Mouse (Mus musculus) limb, embryonic 11.5 days (tissue): Measurements from ENCODE around the gene H2-Aa. TPM values are rescaled to one million over a fixed set of nuclear protein-coding genes. Genes with fewer than 3 reads are reported as not detected.
A peak's percentile ranks its signal among the peaks of the same experiment; 100 is the strongest.

Experiments
- ATAC-seq: fragments of 200-750 bp; cut with Nextera tagmentation; 2 replicates; pipeline ENCODE4 v1.8.0; 2017; ENCODE audit warnings: low read depth; ENCODE audit not compliant: insufficient number of reproducible peaks, low FRiP score, low TSS enrichment
- DNase-seq: peaks from one replicate; pipeline ENCODE4 v3.0.0-alpha.2; 2015; ENCODE audit warnings: low spot score
- H3K27ac ChIP-seq: fragments of 300-500 bp; sonication (generic); replicated peaks from 2 replicates; pipeline ENCODE4 v1.5.1; 2014; ENCODE audit warnings: low read depth, mild to moderate bottlenecking, low read length
- H3K27me3 ChIP-seq: fragments of 300-500 bp; sonication (generic); 2 replicates; pipeline ENCODE4 v1.6.1; 2014; ENCODE audit warnings: mild to moderate bottlenecking, low read length, mixed read lengths; ENCODE audit not compliant: control insufficient read depth, insufficient read depth
- H3K36me3 ChIP-seq: fragments of 300-500 bp; sonication (generic); 2 replicates; pipeline ENCODE4 v1.6.1; 2014; ENCODE audit warnings: mild to moderate bottlenecking, low read length, moderate library complexity, mixed read lengths; ENCODE audit not compliant: control insufficient read depth, insufficient read depth
- H3K4me1 ChIP-seq: fragments of 300-500 bp; sonication (generic); 2 replicates; pipeline ENCODE4 v1.6.1; 2014; ENCODE audit warnings: low read length, mixed read lengths; ENCODE audit not compliant: control insufficient read depth, insufficient read depth
- H3K4me2 ChIP-seq: fragments of 300-500 bp; sonication (generic); 2 replicates; pipeline ENCODE4 v1.6.1; 2014; ENCODE audit warnings: low read depth, mild to moderate bottlenecking, moderate library complexity; ENCODE audit not compliant: severe bottlenecking
- H3K4me3 ChIP-seq: fragments of 300-500 bp; sonication (generic); 2 replicates; pipeline ENCODE4 v1.5.1; 2014; ENCODE audit warnings: low read depth, low read length
- H3K9ac ChIP-seq: fragments of 300-500 bp; sonication (generic); 2 replicates; pipeline ENCODE4 v1.6.1; 2014; ENCODE audit warnings: mild to moderate bottlenecking, low read length
- H3K9me3 ChIP-seq: fragments of 300-500 bp; sonication (generic); 2 replicates; pipeline ENCODE4 v1.6.1; 2016; ENCODE audit warnings: low read length; ENCODE audit not compliant: control insufficient read depth
- WGBS: fragments of 180-500 bp; shearing (Covaris S2); extraction: QIAGEN DNeasy Blood & Tissue Kit; methylation state at CpG from one replicate; pipeline ENCODE4 v1.1.7; 2014; 5-methylcytosine and 5-hydroxymethylcytosine counted together
- polyA plus RNA-seq: library from polyadenylated mRNA; unstranded; fragments of >200 nt; fragmentation: Nextera tagmentation; extraction: Ambion mirVana; gene quantifications from 2 replicates; pipeline ENCODE4 v1.2.1, GENCODE M21; 2014

Gene H2-Aa
- polyA plus RNA-seq, 1 experiment from 2014 or later, result not detected

DNA sequence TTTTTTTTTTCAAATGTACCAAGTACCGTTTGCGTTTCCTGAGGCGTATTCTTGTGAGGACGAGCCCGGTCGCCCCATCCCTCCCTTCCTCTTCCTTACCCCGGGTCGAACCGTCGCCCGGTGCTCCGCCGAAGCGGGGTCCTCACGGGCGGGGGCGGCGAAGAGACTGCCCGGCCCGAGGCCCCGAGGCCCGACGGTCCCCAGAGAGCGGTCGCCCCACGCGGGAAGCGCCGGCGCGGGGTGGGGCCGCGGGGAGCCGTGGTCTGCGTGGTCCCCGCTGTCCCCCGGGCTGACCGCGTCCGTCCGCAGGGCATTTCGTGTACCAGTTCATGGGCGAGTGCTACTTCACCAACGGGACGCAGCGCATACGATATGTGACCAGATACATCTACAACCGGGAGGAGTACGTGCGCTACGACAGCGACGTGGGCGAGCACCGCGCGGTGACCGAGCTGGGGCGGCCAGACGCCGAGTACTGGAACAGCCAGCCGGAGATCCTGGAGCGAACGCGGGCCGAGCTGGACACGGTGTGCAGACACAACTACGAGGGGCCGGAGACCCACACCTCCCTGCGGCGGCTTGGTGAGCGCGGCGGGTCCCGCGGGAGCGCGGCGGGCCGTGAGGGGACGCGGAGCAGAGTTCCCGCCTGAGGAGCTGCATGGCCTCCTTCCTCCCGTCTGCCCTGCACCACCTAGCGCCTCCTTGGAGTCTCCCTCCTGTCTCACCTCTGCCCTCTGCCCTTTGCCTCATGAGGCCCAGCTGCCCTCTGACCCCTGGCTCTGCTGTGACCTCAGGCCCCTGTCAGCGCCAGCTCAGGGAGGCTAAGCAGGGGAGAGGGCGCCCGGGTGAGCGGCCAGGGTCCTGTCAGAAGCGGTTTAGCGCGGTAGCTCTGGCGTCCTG lies 22.9 kb downstream of the H2-Aa start:
- Histone ChIP-seq H3K36me3 (no peaks in the 10 kb centered on the region), H3K27me3 (peaks cover 7% of the 10 kb centered on the region; the same call in 1 of the 2 replicates), H3K4me2 (peak overlapping the region; percentile 95), H3K4me1 (peaks cover 3% of the 10 kb centered on the region; the same call in 1 of the 2 replicates), H3K9ac (peak overlapping the region; percentile 56), H3K4me3 (peak overlapping the region; percentile 46), H3K27ac (no peak overlapping the region), H3K9me3 (no peaks in the 10 kb centered on the region)
- peak; percentile 67 for DNase-seq
- no peak for ATAC-seq
- WGBS, result under 1% methylated on average over 86 of the region's 93 CpGs

DNA sequence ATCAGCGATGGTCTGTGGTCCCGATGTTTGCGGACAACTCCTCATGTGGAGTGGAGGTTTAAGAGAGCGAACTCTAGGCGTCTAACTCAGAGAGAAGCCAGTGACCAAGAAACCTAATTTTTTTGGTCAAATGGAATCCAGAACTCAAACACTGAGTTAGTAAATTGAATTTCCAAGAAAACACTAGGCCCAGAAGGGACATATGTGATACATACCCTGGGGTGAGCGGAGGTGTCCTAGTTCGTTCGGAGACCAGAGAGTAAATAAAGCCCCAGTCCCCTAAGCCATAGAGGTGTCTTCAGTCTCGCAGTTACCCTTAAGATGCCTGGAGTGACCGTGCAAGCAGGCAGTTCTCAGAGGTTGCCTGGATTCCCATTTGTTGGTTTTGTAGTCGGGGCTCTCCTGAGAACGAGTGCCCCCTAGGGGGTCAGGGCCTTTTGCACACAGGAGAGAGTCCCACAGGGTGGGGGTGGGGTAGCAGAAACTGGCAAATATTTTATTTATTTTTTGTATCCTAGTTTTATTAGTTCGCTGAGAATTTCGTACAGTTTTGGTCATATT lies 23.7 kb downstream of the H2-Aa start:
- H3K27me3 ChIP-seq, result peaks cover 7% of the 10 kb centered on the region; the same call in 1 of the 2 replicates
- DNase-seq (peak; percentile 68), ATAC-seq (no peak)
- H3K9me3 ChIP-seq, result no peaks in the 10 kb centered on the region
- peaks cover 3% of the 10 kb centered on the region; the same call in 1 of the 2 replicates for H3K4me1 ChIP-seq
- 5% methylated on average over 14 of the region's 14 CpGs for WGBS
- H3K36me3 ChIP-seq, result no peaks in the 10 kb centered on the region
- peak overlapping the region; percentile 95 for H3K4me2 ChIP-seq
- H3K9ac ChIP-seq, result no peak overlapping the region
- no peak overlapping the region for H3K27ac ChIP-seq
- H3K4me3 ChIP-seq, result peak overlapping the region; percentile 46

DNA sequence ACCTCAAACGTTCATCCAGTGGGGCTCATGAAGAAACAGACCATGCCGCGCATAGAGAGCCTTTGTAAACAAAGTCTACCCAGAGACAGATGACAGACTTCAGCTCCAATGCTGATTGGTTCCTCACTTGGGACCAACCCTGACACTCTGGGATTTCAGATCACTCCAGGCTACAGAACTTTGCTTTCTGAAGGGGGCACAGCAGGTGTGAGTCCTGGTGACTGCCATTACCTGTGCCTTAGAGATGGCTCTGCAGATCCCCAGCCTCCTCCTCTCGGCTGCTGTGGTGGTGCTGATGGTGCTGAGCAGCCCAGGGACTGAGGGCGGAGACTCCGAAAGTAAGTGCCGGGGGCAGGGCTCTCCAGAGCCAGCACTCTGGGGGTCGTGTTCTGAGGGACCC lies 24.6 kb downstream of the H2-Aa start:
- peak overlapping the region; percentile 95 for H3K4me2 ChIP-seq
- H3K27me3 ChIP-seq, result peaks cover 7% of the 10 kb centered on the region; the same call in 1 of the 2 replicates
- H3K36me3 ChIP-seq, result no peaks in the 10 kb centered on the region
- under 1% methylated on average over 8 of the region's 8 CpGs for WGBS
- no peak overlapping the region for H3K27ac ChIP-seq
- DNase-seq (peak; percentile 91), ATAC-seq (peak; percentile 83)
- peaks cover 3% of the 10 kb centered on the region; the same call in 1 of the 2 replicates for H3K4me1 ChIP-seq
- H3K9me3 ChIP-seq, result no peaks in the 10 kb centered on the region
- peak overlapping the region; percentile 35 for H3K4me3 ChIP-seq
- no peak overlapping the region; the same call in 1 of the 2 replicates for H3K9ac ChIP-seq

DNA sequence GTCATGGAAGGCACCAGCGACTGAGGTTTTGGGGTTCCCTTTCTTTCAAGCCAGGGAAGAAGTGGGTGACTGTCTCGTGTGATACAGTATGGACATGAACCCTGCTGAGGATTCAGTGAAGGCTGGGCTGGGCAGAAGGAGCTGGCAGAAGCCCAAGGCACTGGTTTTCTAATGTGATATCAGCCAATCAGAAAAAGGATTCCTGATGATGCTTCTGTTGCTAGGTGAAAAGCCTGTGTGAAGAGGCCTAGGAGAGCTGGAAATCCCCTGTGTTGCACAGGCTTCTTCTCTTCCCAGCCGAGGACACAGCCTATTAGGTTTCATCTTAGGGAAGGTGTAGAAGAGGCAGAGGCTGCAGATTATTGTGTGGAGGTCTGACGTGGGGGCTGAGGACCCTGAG lies 26.1 kb downstream of the H2-Aa start:
- 32% methylated on average over 4 of the region's 4 CpGs for WGBS
- DNase-seq (peak; percentile 45), ATAC-seq (no peak)
- no peaks in the 10 kb centered on the region for H3K36me3 ChIP-seq
- H3K4me2 ChIP-seq, result no peak overlapping the region
- H3K27me3 ChIP-seq, result peaks cover 7% of the 10 kb centered on the region; the same call in 1 of the 2 replicates
- peaks cover 3% of the 10 kb centered on the region; the same call in 1 of the 2 replicates for H3K4me1 ChIP-seq
- H3K9ac ChIP-seq, result no peak overlapping the region; the same call in 1 of the 2 replicates
- no peak overlapping the region for H3K27ac ChIP-seq
- no peaks in the 10 kb centered on the region for H3K9me3 ChIP-seq
- H3K4me3 ChIP-seq, result no peak overlapping the region

DNA sequence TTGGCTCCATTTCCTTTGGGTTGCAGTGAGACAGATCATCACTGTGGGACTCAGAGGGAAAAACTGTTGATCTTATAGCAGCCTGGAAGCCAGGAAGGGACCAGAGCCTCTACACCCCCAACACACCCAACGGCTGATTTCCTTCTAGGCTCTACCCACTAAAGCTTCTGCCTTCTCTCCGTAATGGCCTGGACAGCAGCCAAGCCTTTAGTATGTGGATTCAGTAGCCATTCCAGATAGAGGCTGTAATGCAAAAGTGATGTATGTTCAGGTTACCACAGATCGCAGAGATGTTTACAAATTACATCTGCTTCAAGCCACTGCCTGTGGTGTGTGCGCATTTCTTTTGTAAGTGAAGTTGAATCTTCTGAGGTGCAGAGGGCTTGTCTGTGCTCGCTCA lies 27.1 kb downstream of the H2-Aa start:
- Histone ChIP-seq H3K4me1 (peaks cover 3% of the 10 kb centered on the region; the same call in 1 of the 2 replicates), H3K4me3 (no peak overlapping the region), H3K27ac (no peak overlapping the region), H3K4me2 (no peak overlapping the region), H3K9me3 (no peaks in the 10 kb centered on the region), H3K9ac (no peak overlapping the region), H3K36me3 (no peaks in the 10 kb centered on the region), H3K27me3 (peaks cover 7% of the 10 kb centered on the region; the same call in 1 of the 2 replicates)
- ATAC-seq (no peak), DNase-seq (no peak)
- 85% methylated on average over 5 of the region's 5 CpGs for WGBS

DNA sequence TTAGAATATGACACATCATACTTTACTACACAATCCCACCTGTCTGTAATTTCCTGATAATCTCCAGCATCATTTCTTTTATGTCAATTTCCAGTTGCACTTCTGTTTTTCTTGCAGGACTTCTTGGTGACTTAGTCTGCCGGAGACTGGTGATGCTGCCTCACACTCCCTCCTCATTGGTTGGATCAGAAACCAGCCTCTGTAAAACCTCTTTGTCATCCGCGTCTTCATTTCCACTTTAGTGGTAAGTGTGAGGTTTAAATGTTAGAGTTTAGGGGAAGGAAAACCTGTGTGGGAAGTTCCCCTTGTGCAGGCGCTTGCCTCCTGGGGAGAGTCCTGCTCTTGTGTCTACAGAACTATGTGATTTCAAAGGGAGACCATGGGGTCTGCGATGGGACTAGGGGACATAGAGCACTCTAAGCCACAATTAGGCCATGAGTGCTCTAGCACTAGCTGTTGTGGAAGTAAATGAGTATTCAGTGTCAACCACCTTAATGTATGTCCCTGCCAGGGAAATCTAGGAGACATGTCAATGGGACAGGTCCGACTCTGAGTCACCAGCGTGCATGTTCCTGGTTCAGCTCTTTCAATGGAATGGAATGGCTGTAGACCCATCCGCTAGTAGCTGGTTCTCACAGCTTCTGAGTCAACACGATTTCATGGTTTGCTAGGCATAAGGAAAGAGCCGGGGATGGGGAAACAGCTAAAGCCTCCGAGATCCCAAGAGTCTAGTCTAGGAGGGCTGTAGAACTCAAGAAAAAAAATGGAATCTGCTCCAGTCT lies 29.8 kb downstream of the H2-Aa start, which contains the start of gene H2-Ab1:
TSS of gene H2-Ab1 (plus strand) at position 96 of the 782 bp plus-strand sequence.
- no peak within 1 kb of the TSS for H3K4me3 ChIP-seq
- ATAC-seq (no peak), DNase-seq (peak; percentile 74)
- H3K36me3 ChIP-seq, result no peaks in the 10 kb centered on the region
- no peaks in the 10 kb centered on the region for H3K4me1 ChIP-seq
- H3K27me3 ChIP-seq, result no peaks in the 10 kb centered on the region
- no peaks in the 10 kb centered on the region for H3K9me3 ChIP-seq
- H3K27ac ChIP-seq, result no peak within 1 kb of the TSS
- WGBS, result 74% methylated on average over 11 of the region's 11 CpGs
- H3K4me2 ChIP-seq, result no peak within 1 kb of the TSS
- no peak within 1 kb of the TSS for H3K9ac ChIP-seq

DNA sequence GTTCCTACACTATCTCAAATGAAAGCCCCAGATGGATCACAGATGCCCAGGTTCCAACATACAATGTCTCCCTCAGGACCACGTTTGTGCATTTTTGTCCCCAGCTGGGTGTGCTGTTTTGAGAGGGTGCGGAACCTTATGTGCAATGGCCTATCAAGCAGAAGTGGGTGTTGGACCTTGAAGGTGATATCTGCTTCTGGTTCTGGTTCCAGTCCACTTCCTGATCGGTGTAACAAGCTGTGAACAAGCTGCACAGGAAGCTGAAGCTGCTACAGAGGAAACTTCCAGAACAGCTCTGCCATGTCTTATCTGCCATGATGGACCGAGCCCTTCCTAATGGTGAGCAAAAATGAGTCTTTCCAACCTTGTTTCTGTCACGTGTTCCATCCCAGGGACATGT lies 31.1 kb downstream of the H2-Aa start:
- Histone ChIP-seq H3K27ac (no peak overlapping the region), H3K9me3 (no peaks in the 10 kb centered on the region), H3K4me3 (no peak overlapping the region), H3K27me3 (no peaks in the 10 kb centered on the region), H3K9ac (no peak overlapping the region), H3K4me2 (no peak overlapping the region), H3K36me3 (no peaks in the 10 kb centered on the region), H3K4me1 (no peaks in the 10 kb centered on the region)
- 80% methylated on average over 5 of the region's 5 CpGs for WGBS
- no peak for ATAC-seq
- DNase-seq, result no peak

DNA sequence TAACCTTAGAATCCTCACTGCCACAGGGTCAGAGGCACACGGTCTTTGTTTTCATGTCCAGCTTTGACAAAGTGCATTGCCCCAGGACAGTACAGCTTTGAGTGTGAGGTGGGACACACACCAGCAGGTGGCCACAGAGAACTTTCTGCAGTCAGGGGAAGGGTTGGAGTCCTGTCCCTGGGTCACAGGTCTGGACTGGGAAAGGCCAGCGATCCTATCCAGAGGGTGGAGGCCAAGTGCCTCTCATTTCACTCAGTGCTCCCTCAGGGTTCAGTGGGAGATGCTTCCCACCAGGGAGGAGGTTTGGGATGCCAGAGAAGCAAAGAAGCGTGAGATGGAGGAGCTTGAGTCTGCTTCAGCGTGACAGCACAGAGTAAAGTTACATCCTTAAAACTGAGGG lies 36.0 kb downstream of the H2-Aa start:
- WGBS, result 54% methylated on average over 4 of the region's 4 CpGs

More for the DNA sequence above, 36.0 kb downstream of the H2-Aa start:
- ATAC-seq (no peak), DNase-seq (no peak)
- Histone ChIP-seq H3K4me3 (no peak overlapping the region), H3K4me1 (no peaks in the 10 kb centered on the region), H3K27me3 (no peaks in the 10 kb centered on the region), H3K9ac (no peak overlapping the region), H3K36me3 (no peaks in the 10 kb centered on the region), H3K27ac (no peak overlapping the region), H3K4me2 (no peak overlapping the region), H3K9me3 (no peaks in the 10 kb centered on the region)
